Mouse (Mus musculus) embryonic fibroblast, embryonic 13.5 days (primary cell): Measurements from ENCODE around the gene Cd63.

Source experiments
- CTCF ChIP-seq: IDR thresholded peaks from 2 replicates; pipeline ENCODE4 v1.5.1; 2011; ENCODE audit warnings: mild to moderate bottlenecking, control low read depth, low read length, moderate library complexity, borderline replicate concordance; ENCODE audit not compliant: insufficient read depth
- POLR2A ChIP-seq: IDR thresholded peaks from 2 replicates; pipeline ENCODE4 v1.6.1; 2011; ENCODE audit warnings: low read depth, mild to moderate bottlenecking, control low read depth, low read length, moderate library complexity

GRCm38 (mm10) chr10:128921883-128922821, 21.4 kb downstream of the Cd63 start:
- TF ChIP-seq CTCF = no peak
- TF ChIP-seq POLR2A = no peak; the same call in none of the 2 replicates
